Mouse (Mus musculus) testis, adult 2 months (tissue): Measurements from ENCODE around the gene Thsd4.
A peak's percentile ranks its signal among the peaks of the same experiment; 100 is the strongest.

Source experiments
- CTCF ChIP-seq: fragments of 200-500 bp; IDR thresholded peaks from 2 replicates; pipeline ENCODE4 v1.5.1; 2012; ENCODE audit warnings: low read depth, mild to moderate bottlenecking, inconsistent platforms, low read length, moderate library complexity; ENCODE audit not compliant: control insufficient read depth, insufficient read depth, insufficient replicate concordance
- POLR2A ChIP-seq: fragments of 200-500 bp; IDR thresholded peaks from 2 replicates; pipeline ENCODE4 v1.6.1; 2012; ENCODE audit warnings: low read depth, mild to moderate bottlenecking, inconsistent platforms, low read length, moderate library complexity; ENCODE audit not compliant: control insufficient read depth

GRCm38 (mm10) chr9:60548182-60548581 lies 26.3 kb upstream of the Thsd4 start:
- TF ChIP-seq CTCF (peak; percentile 22; the same call in 1 of the 2 replicates), POLR2A (no peak)
